Mouse (Mus musculus): ENCODE measurements around the gene Rnase11.

Gene Rnase11

GRCm38 (mm10) chr14:51087762-51088161 lies 37.8 kb upstream of the Rnase11 start:
- TF ChIP-seq GATA4 (IDR thresholded peaks at IDR 0.05; ENCODE audit: insufficient replicate concordance, low read length), result no peak

- no peak for TF ChIP-seq GATA4 (IDR thresholded peaks at IDR 0.05; ENCODE audit: insufficient replicate concordance, low read length)
These were observed 35.9 kb upstream of the Rnase11 start for GRCm38 (mm10) chr14:51085911-51086310.

DNA sequence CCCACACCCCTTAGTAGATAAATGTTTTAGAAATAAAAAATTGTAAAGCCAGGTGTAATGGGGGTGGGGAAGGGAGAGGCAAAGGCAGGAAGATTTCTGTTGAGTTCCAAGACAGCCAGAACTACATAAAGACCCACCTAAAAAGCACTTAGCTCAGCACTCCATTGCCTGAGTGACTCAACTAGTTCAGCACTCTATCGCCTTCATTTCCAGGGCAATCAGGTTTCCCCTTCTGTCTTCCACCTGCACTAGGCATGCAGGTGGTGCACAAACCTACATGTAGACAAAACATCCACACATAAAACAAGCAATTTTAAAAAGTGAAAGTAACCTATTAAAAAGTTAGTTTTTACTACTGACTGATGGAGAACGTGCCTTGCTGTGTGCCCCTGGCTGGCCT lies 35.1 kb upstream of the Rnase11 start:
- no peak for TF ChIP-seq GATA4 (IDR thresholded peaks at IDR 0.05; ENCODE audit: insufficient replicate concordance, low read length)

GRCm38 (mm10) chr14:51083805-51084204 lies 33.8 kb upstream of the Rnase11 start:
- no peak for TF ChIP-seq GATA4 (IDR thresholded peaks at IDR 0.05; ENCODE audit: insufficient replicate concordance, low read length)

DNA sequence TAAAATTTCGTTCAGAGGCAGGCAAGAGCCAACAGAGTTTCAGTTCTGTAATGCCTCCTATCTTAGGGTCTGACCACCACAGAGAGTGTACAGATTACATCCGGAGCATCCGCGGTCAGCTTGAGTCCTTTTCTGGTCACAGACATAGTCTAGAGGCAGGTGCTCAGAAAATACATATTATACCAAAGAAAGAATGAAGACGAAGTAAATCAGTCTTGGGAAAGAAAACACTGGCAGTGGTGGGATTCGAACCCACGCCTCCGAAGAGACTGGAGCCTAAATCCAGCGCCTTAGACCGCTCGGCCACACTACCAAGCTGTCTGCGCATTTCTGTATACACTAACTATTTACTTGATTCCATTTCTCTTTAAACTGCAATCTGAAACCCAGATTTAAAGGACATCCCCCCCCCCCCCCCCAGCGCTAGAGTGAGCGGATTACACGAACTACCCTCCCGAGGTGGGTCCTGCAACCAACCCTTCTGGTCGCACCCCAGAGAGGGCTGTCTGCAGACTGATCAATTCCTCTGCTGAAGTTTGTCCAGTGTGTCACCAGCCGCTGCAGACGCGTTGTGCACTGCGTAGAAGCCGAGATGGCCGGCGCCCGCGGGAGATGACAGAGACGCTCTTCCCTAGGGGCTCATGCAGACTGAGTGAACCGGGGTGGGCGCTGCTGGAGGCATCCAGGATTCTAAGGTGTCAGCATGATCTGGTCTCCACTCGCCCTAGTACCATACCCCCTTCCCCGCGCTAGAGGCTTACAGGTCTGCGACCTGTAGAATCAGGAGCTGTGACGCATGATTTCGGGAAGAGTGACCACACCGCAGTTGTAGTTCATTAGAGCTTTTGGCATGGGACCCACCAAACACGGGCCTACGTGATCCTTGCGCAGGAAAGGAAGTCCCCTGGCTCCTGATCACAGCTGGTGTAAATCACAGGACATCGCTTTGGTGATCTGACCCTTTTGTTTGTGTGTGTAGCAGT lies 32.9 kb upstream of the Rnase11 start:
- TF ChIP-seq GATA4 (IDR thresholded peaks at IDR 0.05; ENCODE audit: insufficient replicate concordance, low read length), result no peak

DNA sequence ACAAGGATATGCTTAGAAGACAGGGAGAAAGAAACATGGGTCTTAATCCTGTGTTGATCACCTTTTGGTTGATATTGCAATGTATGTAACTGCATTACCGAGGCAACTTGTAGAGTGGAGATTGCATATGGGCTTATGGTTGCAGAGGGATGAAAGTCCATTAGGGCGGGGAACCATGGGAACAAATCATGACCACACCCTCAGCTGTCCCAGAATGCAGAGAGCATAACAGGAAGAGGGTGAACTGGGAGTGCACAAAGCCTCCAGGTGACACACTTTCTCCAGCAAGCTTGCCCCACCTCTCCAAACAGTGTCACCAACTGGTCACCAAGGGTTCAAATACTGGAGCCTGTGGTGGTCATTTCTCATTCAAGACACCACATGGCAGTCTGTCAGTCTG lies 31.1 kb upstream of the Rnase11 start:
- no peak for TF ChIP-seq GATA4 (IDR thresholded peaks at IDR 0.05; ENCODE audit: insufficient replicate concordance, low read length)

GRCm38 (mm10) chr14:51079180-51079579 lies 29.2 kb upstream of the Rnase11 start:
- no peak for TF ChIP-seq GATA4 (IDR thresholded peaks at IDR 0.05; ENCODE audit: insufficient replicate concordance, low read length)

DNA sequence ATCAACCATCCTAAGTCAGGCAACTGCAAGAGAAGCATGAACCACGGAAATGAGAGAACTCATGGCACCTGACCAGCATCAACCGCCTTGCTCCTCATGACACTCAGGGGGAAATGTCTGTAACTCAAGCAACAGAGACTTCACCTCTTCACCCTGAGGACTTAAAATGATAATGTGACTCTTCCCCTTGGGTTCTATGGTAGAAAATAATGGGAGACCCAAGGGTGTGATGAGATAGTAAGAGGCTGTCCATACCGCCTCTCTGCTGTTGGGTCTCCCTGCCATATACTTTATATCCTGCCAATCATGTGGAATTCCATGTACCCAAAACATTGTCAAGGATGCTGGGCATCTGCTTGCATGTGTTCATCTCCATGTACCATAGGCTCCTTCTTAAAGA lies 24.4 kb upstream of the Rnase11 start, which contains the start of gene Olfr750:
Gene Olfr750 (minus strand): TSS at position 101 of the 400 bp plus-strand sequence.
- no peak for TF ChIP-seq GATA4 (IDR thresholded peaks at IDR 0.05; ENCODE audit: insufficient replicate concordance, low read length)

GRCm38 (mm10) chr14:51069617-51070016 lies 19.7 kb upstream of the Rnase11 start:
- TF ChIP-seq GATA4 (IDR thresholded peaks at IDR 0.05; ENCODE audit: insufficient replicate concordance, low read length), result no peak

GRCm38 (mm10) chr14:51068956-51069355 lies 19.0 kb upstream of the Rnase11 start:
- no peak for TF ChIP-seq GATA4 (IDR thresholded peaks at IDR 0.05; ENCODE audit: insufficient replicate concordance, low read length)

DNA sequence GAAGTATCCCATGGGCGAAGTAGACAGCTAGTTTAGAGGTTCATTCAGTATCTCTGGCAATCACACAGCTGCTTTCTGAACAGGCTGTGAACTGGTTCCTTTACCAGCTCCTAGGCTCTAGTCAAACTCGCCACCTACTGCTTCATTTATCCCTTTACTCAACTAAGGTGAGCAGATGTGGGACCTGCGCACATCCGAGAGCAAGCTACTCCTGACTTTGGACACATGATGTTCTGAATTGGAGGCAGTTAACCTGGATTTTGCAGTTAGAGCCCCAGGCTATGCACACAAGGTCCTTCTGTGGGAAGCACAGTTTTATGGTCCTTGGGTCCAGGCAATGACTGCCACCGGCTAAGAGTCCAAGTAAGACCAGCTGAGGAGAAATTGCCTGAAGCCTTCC lies 10.8 kb upstream of the Rnase11 start:
- no peak for TF ChIP-seq GATA4 (IDR thresholded peaks at IDR 0.05; ENCODE audit: insufficient replicate concordance, low read length)

GRCm38 (mm10) chr14:51057401-51057831 lies 7.5 kb upstream of the Rnase11 start, which contains the start of gene Rnase12:
Gene Rnase12 (minus strand): TSS chr14:51057661.
- peak; percentile 78; the same call in 1 of the 2 replicates for TF ChIP-seq GATA4 (IDR thresholded peaks at IDR 0.05; ENCODE audit: insufficient replicate concordance, low read length)

- TF ChIP-seq GATA4 (IDR thresholded peaks at IDR 0.05; ENCODE audit: insufficient replicate concordance, low read length), result no peak
These were observed 4.6 kb upstream of the Rnase11 start for GRCm38 (mm10) chr14:51054243-51055237.

- no peak for TF ChIP-seq GATA4 (IDR thresholded peaks at IDR 0.05; ENCODE audit: insufficient replicate concordance, low read length)
These were observed 3.2 kb upstream of the Rnase11 start for GRCm38 (mm10) chr14:51053176-51053575.

DNA sequence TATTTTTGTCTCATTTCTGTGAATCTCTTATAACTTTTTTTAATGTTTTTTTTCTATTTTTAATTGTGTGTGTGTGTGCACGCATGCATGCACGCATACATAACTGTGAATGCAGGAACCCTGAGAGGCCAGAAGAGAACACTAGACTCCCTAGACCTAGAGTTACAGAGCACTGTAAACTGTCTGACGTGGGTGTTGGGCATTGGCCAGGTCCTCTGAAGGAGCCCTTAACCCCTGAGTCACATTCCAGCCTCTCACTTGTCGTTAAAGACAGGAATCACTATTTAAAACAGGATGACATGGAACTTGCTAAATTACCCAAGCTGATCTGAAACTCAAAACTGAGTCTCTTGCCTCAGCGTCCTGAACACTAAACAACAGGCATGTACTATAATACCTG lies 2.0 kb upstream of the Rnase11 start:
- TF ChIP-seq GATA4 (IDR thresholded peaks at IDR 0.05; ENCODE audit: insufficient replicate concordance, low read length), result no peak

All from liver, adult (tissue).